Mouse (Mus musculus) lung, embryonic 15.5 days (tissue): Measurements from ENCODE around the gene Loxl4. TPM values are rescaled to one million over a fixed set of nuclear protein-coding genes. Genes with fewer than 3 reads are reported as not detected.

Experiments used
- ATAC-seq: fragments of 200-750 bp; cut with Nextera tagmentation; 2 replicates; pipeline ENCODE4 v1.8.0; 2017; ENCODE audit warnings: moderate number of reproducible peaks, borderline replicate concordance; ENCODE audit not compliant: low FRiP score, low TSS enrichment; ENCODE audit errors: extremely low read depth
- H3K27ac ChIP-seq: fragments of 300-500 bp; sonication (generic); 2 replicates; pipeline ENCODE4 v1.5.1; 2015; ENCODE audit warnings: moderate library complexity, mild to moderate bottlenecking, inconsistent platforms
- H3K27me3 ChIP-seq: fragments of 300-500 bp; sonication (generic); 2 replicates; pipeline ENCODE4 v1.6.1; 2015; ENCODE audit warnings: inconsistent platforms
- H3K36me3 ChIP-seq: fragments of 300-500 bp; sonication (generic); 2 replicates; pipeline ENCODE4 v1.6.1; 2015; ENCODE audit warnings: inconsistent platforms
- H3K4me1 ChIP-seq: fragments of 300-500 bp; sonication (generic); 2 replicates; pipeline ENCODE4 v1.6.1; 2015; ENCODE audit warnings: inconsistent platforms
- H3K4me2 ChIP-seq: fragments of 300-500 bp; sonication (generic); 2 replicates; pipeline ENCODE4 v1.6.1; 2015; ENCODE audit warnings: inconsistent platforms, mild to moderate bottlenecking, moderate library complexity
- H3K4me3 ChIP-seq: fragments of 300-500 bp; sonication (generic); 2 replicates; pipeline ENCODE4 v1.5.1; 2015; ENCODE audit warnings: mild to moderate bottlenecking, inconsistent platforms
- H3K9ac ChIP-seq: fragments of 300-500 bp; sonication (generic); 2 replicates; pipeline ENCODE4 v1.6.1; 2015; ENCODE audit warnings: inconsistent platforms
- H3K9me3 ChIP-seq: fragments of 300-500 bp; sonication (generic); 2 replicates; pipeline ENCODE4 v1.6.1; 2016; ENCODE audit warnings: inconsistent platforms
- WGBS: fragments of 180-500 bp; shearing (Covaris S2); methylation state at CpG from one replicate; pipeline ENCODE4 v1.1.7; 2015; 5-methylcytosine and 5-hydroxymethylcytosine counted together
- polyA plus RNA-seq: library from polyadenylated mRNA; unstranded; fragments of >200 nt; fragmentation: Nextera tagmentation; extraction: Ambion mirVana; gene quantifications from 2 replicates; pipeline ENCODE4 v1.2.1, GENCODE M21; 2015

Gene Loxl4
- polyA plus RNA-seq = 0.55 and 0.65 TPM in 2 replicates

GRCm38 (mm10) chr19:42612654-42613053 is at the start of gene Loxl4:
Gene Loxl4, minus strand, starts transcription at chr19:42612813.
- Histone ChIP-seq H3K36me3 (no peaks in the 10 kb centered on the region), H3K4me2 (peak within 1 kb of the TSS; percentile 83), H3K4me1 (0 out of 2 replicates have a peak, but pooled peaks cover 8% of the 10 kb centered on the region), H3K27me3 (peaks cover 22% of the 10 kb centered on the region; the same call in 1 of the 2 replicates), H3K9ac (peak within 1 kb of the TSS; percentile 21), H3K27ac (no peak within 1 kb of the TSS), H3K4me3 (peak within 1 kb of the TSS; percentile 41), H3K9me3 (no peaks in the 10 kb centered on the region)
- peak; percentile 80; the same call in 1 of the 2 replicates for ATAC-seq
- WGBS = under 1% methylated on average over 37 of the region's 37 CpGs

GRCm38 (mm10) chr19:42661430-42662164 is 49.0 kb upstream of the Loxl4 start:
- H3K27ac ChIP-seq = peak overlapping the region; percentile 50; the same call in 1 of the 2 replicates
- no peaks in the 10 kb centered on the region for H3K36me3 ChIP-seq
- H3K4me2 ChIP-seq = no peak overlapping the region
- no peak overlapping the region for H3K9ac ChIP-seq
- H3K4me3 ChIP-seq = no peak overlapping the region
- WGBS = 65% methylated on average over 9 of the region's 9 CpGs
- no peak for ATAC-seq
- H3K4me1 ChIP-seq = 0 out of 2 replicates have a peak, but pooled peaks cover 7% of the 10 kb centered on the region
- H3K27me3 ChIP-seq = no peaks in the 10 kb centered on the region
- H3K9me3 ChIP-seq = no peaks in the 10 kb centered on the region

GRCm38 (mm10) chr19:42660244-42660565 is 47.6 kb upstream of the Loxl4 start:
- Histone ChIP-seq H3K4me3 (no peak overlapping the region), H3K4me1 (0 out of 2 replicates have a peak, but pooled peaks cover 7% of the 10 kb centered on the region), H3K27ac (no peak overlapping the region), H3K9me3 (no peaks in the 10 kb centered on the region), H3K4me2 (no peak overlapping the region), H3K9ac (no peak overlapping the region), H3K36me3 (no peaks in the 10 kb centered on the region), H3K27me3 (no peaks in the 10 kb centered on the region)
- 79% methylated on average over 2 of the region's 2 CpGs for WGBS
- ATAC-seq = no peak

- Histone ChIP-seq H3K36me3 (no peaks in the 10 kb centered on the region), H3K4me1 (0 out of 2 replicates have a peak, but pooled peaks cover 7% of the 10 kb centered on the region), H3K4me3 (no peak overlapping the region), H3K27ac (no peak overlapping the region), H3K27me3 (no peaks in the 10 kb centered on the region), H3K9ac (no peak overlapping the region), H3K9me3 (no peaks in the 10 kb centered on the region), H3K4me2 (no peak overlapping the region)
- no peak for ATAC-seq
- WGBS = 41% methylated on average over 21 of the region's 21 CpGs
Measured at GRCm38 (mm10) chr19:42659354-42660243, 47.0 kb upstream of the Loxl4 start.

- H3K9ac ChIP-seq = no peak overlapping the region
- no peak for ATAC-seq
- H3K4me2 ChIP-seq = no peak overlapping the region
- no peak overlapping the region for H3K4me3 ChIP-seq
- WGBS = 75% methylated on average over 6 of the region's 6 CpGs
- no peaks in the 10 kb centered on the region for H3K27me3 ChIP-seq
- 0 out of 2 replicates have a peak, but pooled peaks cover 7% of the 10 kb centered on the region for H3K4me1 ChIP-seq
- H3K9me3 ChIP-seq = no peaks in the 10 kb centered on the region
- no peak overlapping the region for H3K27ac ChIP-seq
- no peaks in the 10 kb centered on the region for H3K36me3 ChIP-seq
Measured at GRCm38 (mm10) chr19:42658435-42659135, 46.0 kb upstream of the Loxl4 start.

- 41% methylated on average over 4 of the region's 4 CpGs for WGBS
Measured at GRCm38 (mm10) chr19:42657769-42658168, 45.2 kb upstream of the Loxl4 start.

GRCm38 (mm10) chr19:42657306-42657705 is 44.7 kb upstream of the Loxl4 start:
- ATAC-seq = no peak
- Histone ChIP-seq H3K4me2 (no peak overlapping the region), H3K9me3 (no peaks in the 10 kb centered on the region), H3K4me3 (no peak overlapping the region), H3K27me3 (peaks cover 4% of the 10 kb centered on the region; the same call in 1 of the 2 replicates), H3K27ac (no peak overlapping the region), H3K36me3 (no peaks in the 10 kb centered on the region), H3K4me1 (0 out of 2 replicates have a peak, but pooled peaks cover 7% of the 10 kb centered on the region), H3K9ac (no peak overlapping the region)
- 57% methylated on average over 2 of the region's 2 CpGs for WGBS

More at GRCm38 (mm10) chr19:42657769-42658168, 45.2 kb upstream of the Loxl4 start:
- Histone ChIP-seq H3K4me3 (no peak overlapping the region), H3K36me3 (no peaks in the 10 kb centered on the region), H3K4me1 (0 out of 2 replicates have a peak, but pooled peaks cover 7% of the 10 kb centered on the region), H3K27ac (no peak overlapping the region), H3K9ac (no peak overlapping the region), H3K9me3 (no peaks in the 10 kb centered on the region), H3K27me3 (no peaks in the 10 kb centered on the region; the same call in 1 of the 2 replicates), H3K4me2 (no peak overlapping the region)
- ATAC-seq = no peak

GRCm38 (mm10) chr19:42655006-42655405 is 42.4 kb upstream of the Loxl4 start:
- 54% methylated on average over 1 of the region's 1 CpGs for WGBS
- H3K36me3 ChIP-seq = no peaks in the 10 kb centered on the region
- H3K4me1 ChIP-seq = 0 out of 2 replicates have a peak, but pooled peaks cover 7% of the 10 kb centered on the region
- peaks cover 4% of the 10 kb centered on the region; the same call in 1 of the 2 replicates for H3K27me3 ChIP-seq
- H3K4me2 ChIP-seq = no peak overlapping the region
- no peak overlapping the region for H3K27ac ChIP-seq
- no peak for ATAC-seq
- H3K9ac ChIP-seq = no peak overlapping the region
- H3K4me3 ChIP-seq = no peak overlapping the region
- no peaks in the 10 kb centered on the region for H3K9me3 ChIP-seq

- no peaks in the 10 kb centered on the region for H3K36me3 ChIP-seq
- H3K4me3 ChIP-seq = no peak overlapping the region
- H3K9ac ChIP-seq = no peak overlapping the region
- no peak overlapping the region for H3K4me2 ChIP-seq
- no peak for ATAC-seq
- H3K27ac ChIP-seq = no peak overlapping the region
- 32% methylated on average over 6 of the region's 6 CpGs for WGBS
- no peaks in the 10 kb centered on the region for H3K9me3 ChIP-seq
- peaks cover 4% of the 10 kb centered on the region; the same call in 1 of the 2 replicates for H3K27me3 ChIP-seq
- no peaks in the 10 kb centered on the region for H3K4me1 ChIP-seq
Measured at GRCm38 (mm10) chr19:42653091-42653490, 40.5 kb upstream of the Loxl4 start.

- Histone ChIP-seq H3K4me1 (no peaks in the 10 kb centered on the region), H3K4me2 (no peak overlapping the region), H3K9me3 (no peaks in the 10 kb centered on the region), H3K4me3 (no peak overlapping the region), H3K27me3 (peaks cover 4% of the 10 kb centered on the region; the same call in 1 of the 2 replicates), H3K27ac (no peak overlapping the region), H3K36me3 (no peaks in the 10 kb centered on the region), H3K9ac (no peak overlapping the region)
- 77% methylated on average over 7 of the region's 7 CpGs for WGBS
- ATAC-seq = no peak
Measured at GRCm38 (mm10) chr19:42652425-42652824, 39.8 kb upstream of the Loxl4 start.

- Histone ChIP-seq H3K4me1 (peaks cover 11% of the 10 kb centered on the region), H3K4me2 (no peak overlapping the region), H3K4me3 (no peak overlapping the region), H3K9me3 (no peaks in the 10 kb centered on the region), H3K27ac (no peak overlapping the region), H3K36me3 (no peaks in the 10 kb centered on the region), H3K27me3 (no peaks in the 10 kb centered on the region), H3K9ac (no peak overlapping the region)
- ATAC-seq = no peak
- WGBS = 77% methylated on average over 9 of the region's 9 CpGs
Measured at GRCm38 (mm10) chr19:42640211-42640610, 27.6 kb upstream of the Loxl4 start.
